Mouse (Mus musculus): Measurements from ENCODE around the gene Snrpa1. TPM values are rescaled to one million over a fixed set of nuclear protein-coding genes. Genes with fewer than 3 reads are reported as not detected.

The Snrpa1 gene
- polyA plus RNA-seq, 1 experiment from 2014 or later, result 144 TPM

DNA sequence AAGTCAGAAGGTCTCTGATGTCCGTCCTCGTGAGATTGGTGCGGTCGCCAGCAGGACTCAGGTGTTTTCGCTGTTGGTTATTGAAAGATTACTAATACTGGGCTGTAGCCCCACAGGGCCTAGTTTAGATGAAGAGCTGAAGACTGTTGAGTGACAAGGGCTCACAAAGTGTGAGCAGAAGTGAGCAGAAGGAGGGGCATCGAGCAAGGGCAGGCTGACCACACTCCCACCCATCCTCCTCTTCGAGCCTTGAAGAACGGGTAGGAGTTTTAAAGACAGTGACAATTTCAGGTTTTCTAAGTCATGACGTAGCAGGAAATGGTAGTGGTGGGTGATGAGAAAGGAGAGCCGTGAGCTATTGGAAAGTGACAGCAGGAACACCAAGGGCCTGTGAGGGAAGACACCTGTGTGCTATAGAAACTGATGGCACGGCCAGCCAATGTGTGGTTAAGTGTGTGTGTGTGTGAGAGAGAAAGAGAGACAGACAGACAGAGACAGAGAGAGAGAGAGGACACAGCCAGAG is 57.1 kb downstream of the Snrpa1 start:
- ATAC-seq (ENCODE audit: low FRiP score, low TSS enrichment) (no peak), DNase-seq (no peak)
- Histone ChIP-seq H3K4me2 (ENCODE audit: low read length) (no peak overlapping the region), H3K4me3 (replicated peaks; ENCODE audit: low read depth, low read length) (no peak overlapping the region), H3K36me3 (ENCODE audit: control insufficient read depth, insufficient read depth, low read length) (no peaks in the 10 kb centered on the region), H3K9me3 (ENCODE audit: control insufficient read depth, low read length) (no peaks in the 10 kb centered on the region), H3K27ac (replicated peaks; ENCODE audit: low read depth, low read length) (no peak overlapping the region), H3K9ac (replicated peaks; ENCODE audit: low read length) (0 out of 2 replicates have a peak overlapping the region, but pooled peaks have one; percentile 2), H3K27me3 (ENCODE audit: control insufficient read depth, insufficient read depth, low read length) (no peaks in the 10 kb centered on the region), H3K4me1 (ENCODE audit: control insufficient read depth, insufficient read depth, low read length) (peaks cover 25% of the 10 kb centered on the region; the same call in 1 of the 2 replicates)
- 82% methylated on average over 11 of the region's 11 CpGs for WGBS

DNA sequence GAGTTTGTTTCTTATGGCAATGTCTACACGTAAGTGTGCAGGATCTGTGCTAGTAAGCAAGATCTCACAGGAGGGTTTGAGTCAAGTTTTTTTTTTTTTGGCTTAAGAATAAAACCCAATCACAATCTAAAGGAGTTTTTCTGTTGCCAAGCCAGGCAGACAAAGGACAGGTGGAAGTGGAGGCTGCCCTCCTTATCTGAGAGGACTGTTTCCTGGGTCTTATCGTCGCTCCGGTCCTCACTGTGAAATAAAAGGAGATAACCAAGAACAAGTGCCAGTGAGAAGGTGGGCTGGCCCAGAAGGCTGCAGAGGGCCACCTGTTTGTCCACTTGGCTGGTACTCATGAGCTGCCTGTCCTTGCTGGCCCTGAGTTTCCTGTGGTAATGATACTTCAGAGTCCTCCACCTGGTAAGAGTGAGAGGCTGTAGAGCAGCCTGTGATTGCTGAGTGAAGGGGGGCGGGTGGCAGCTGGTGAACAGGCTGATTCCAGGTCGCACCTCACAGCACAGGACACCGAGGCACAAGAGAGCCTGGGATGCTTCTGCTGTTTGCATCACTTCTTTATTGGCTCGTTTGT is 58.2 kb downstream of the Snrpa1 start:
- H3K27me3 ChIP-seq (ENCODE audit: control insufficient read depth, insufficient read depth, low read length), result no peaks in the 10 kb centered on the region
- WGBS, result 82% methylated on average over 8 of the region's 8 CpGs
- no peaks in the 10 kb centered on the region for H3K9me3 ChIP-seq (ENCODE audit: control insufficient read depth, low read length)
- H3K4me1 ChIP-seq (ENCODE audit: control insufficient read depth, insufficient read depth, low read length), result peaks cover 24% of the 10 kb centered on the region; the same call in 1 of the 2 replicates
- no peak for ATAC-seq (ENCODE audit: low FRiP score, low TSS enrichment)
- H3K4me3 ChIP-seq (replicated peaks; ENCODE audit: low read depth, low read length), result no peak overlapping the region
- no peak overlapping the region for H3K4me2 ChIP-seq (ENCODE audit: low read length)
- no peak overlapping the region for H3K9ac ChIP-seq (replicated peaks; ENCODE audit: low read length)
- DNase-seq, result no peak
- H3K27ac ChIP-seq (replicated peaks; ENCODE audit: low read depth, low read length), result no peak overlapping the region
- H3K36me3 ChIP-seq (ENCODE audit: control insufficient read depth, insufficient read depth, low read length), result no peaks in the 10 kb centered on the region

DNA sequence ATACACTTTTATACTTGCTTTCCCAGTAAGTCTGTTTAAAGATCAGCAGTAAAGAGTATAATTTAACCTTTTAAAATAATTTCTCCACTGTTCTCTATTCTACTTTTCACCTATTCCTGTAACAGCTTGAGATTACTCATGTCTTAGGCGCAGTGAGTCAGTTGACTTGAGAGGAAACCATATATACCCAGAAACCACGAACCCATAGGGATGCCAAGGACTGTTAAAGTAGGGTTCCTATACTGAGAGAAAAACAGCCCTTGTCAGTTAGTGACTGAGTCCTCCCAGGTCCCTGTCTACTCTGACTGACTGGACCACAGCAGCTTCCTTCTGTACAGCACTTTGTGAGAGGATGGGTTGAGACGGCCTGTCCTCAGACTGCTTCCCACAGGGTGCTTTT is 59.2 kb downstream of the Snrpa1 start:
- 90% methylated on average over 3 of the region's 3 CpGs for WGBS
- H3K4me3 ChIP-seq (replicated peaks; ENCODE audit: low read depth, low read length), result no peak overlapping the region
- DNase-seq, result no peak
- H3K4me2 ChIP-seq (ENCODE audit: low read length), result no peak overlapping the region
- H3K9ac ChIP-seq (replicated peaks; ENCODE audit: low read length), result no peak overlapping the region
- no peaks in the 10 kb centered on the region for H3K36me3 ChIP-seq (ENCODE audit: control insufficient read depth, insufficient read depth, low read length)
- H3K27ac ChIP-seq (replicated peaks; ENCODE audit: low read depth, low read length), result no peak overlapping the region
- peaks cover 19% of the 10 kb centered on the region; the same call in 1 of the 2 replicates for H3K4me1 ChIP-seq (ENCODE audit: control insufficient read depth, insufficient read depth, low read length)
- no peak for ATAC-seq (ENCODE audit: low FRiP score, low TSS enrichment)
- no peaks in the 10 kb centered on the region for H3K9me3 ChIP-seq (ENCODE audit: control insufficient read depth, low read length)
- H3K27me3 ChIP-seq (ENCODE audit: control insufficient read depth, insufficient read depth, low read length), result no peaks in the 10 kb centered on the region

DNA sequence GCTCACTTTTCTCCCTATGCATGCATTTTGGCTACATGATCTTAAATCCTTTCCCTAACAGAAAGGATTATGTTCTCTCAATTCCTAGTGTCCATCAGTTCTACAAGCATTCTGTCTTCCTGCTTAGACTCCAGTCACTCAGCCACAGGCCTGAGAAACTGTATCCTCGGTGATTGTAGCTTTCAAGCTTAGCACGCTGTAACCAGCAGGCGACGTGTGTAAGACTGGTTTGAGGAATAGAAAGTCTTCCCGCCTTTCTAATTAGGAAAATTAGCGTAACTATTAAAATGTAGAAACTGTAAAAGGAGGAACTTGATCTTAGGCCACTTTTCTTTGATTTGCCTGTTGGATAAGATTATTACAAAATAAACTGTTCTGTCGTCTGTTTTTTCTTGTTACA is 60.0 kb downstream of the Snrpa1 start:
- no peak overlapping the region for H3K4me3 ChIP-seq (replicated peaks; ENCODE audit: low read depth, low read length)
- H3K27ac ChIP-seq (replicated peaks; ENCODE audit: low read depth, low read length), result no peak overlapping the region
- peaks cover 15% of the 10 kb centered on the region; the same call in 1 of the 2 replicates for H3K4me1 ChIP-seq (ENCODE audit: control insufficient read depth, insufficient read depth, low read length)
- no peak overlapping the region for H3K4me2 ChIP-seq (ENCODE audit: low read length)
- ATAC-seq (ENCODE audit: low FRiP score, low TSS enrichment), result no peak
- WGBS, result 74% methylated on average over 7 of the region's 7 CpGs
- no peaks in the 10 kb centered on the region for H3K9me3 ChIP-seq (ENCODE audit: control insufficient read depth, low read length)
- DNase-seq, result peak; percentile 20
- no peak overlapping the region for H3K9ac ChIP-seq (replicated peaks; ENCODE audit: low read length)
- H3K36me3 ChIP-seq (ENCODE audit: control insufficient read depth, insufficient read depth, low read length), result no peaks in the 10 kb centered on the region
- H3K27me3 ChIP-seq (ENCODE audit: control insufficient read depth, insufficient read depth, low read length), result no peaks in the 10 kb centered on the region

GRCm38 (mm10) chr7:66120139-66120538 is 61.3 kb downstream of the Snrpa1 start:
- no peak overlapping the region for H3K27ac ChIP-seq (replicated peaks; ENCODE audit: low read depth, low read length)

DNA sequence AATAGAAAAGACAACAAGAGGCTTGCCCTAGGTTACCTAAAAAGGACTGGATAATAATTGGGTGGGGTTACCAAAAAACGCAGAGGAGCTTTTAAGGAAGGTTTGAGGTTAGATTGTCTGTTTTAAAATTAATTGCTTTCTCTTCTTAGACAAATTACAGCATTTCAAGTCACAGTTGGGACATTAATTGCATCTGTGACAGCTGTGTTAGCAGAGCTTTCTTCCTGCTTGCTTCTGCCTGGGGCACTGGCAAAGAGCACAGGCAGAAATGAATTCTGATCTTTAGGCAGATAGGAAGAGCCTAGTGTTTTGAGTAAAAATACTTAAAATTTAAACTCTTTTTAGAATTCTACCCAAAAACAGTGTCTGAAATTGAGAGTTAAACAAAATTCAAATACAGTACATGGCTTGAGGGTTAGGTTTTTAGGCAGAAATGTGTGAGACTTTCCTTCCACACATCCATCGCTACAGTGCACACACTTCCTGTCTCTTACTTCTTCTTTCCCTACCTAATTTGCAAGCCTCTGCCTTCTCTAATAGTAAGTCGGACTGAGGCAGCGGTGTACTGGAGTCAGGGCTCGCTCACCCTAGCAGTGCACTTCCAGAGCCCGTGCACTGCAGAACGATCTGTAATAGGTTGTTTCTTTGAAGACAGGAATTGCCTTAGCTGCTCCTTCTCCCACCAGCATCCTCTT is 62.0 kb downstream of the Snrpa1 start:
- Histone ChIP-seq H3K36me3 (ENCODE audit: control insufficient read depth, insufficient read depth, low read length) (peaks cover 7% of the 10 kb centered on the region), H3K27me3 (ENCODE audit: control insufficient read depth, insufficient read depth, low read length) (no peaks in the 10 kb centered on the region), H3K9me3 (ENCODE audit: control insufficient read depth, low read length) (no peaks in the 10 kb centered on the region), H3K4me1 (ENCODE audit: control insufficient read depth, insufficient read depth, low read length) (peaks cover 18% of the 10 kb centered on the region; the same call in 1 of the 2 replicates), H3K4me3 (replicated peaks; ENCODE audit: low read depth, low read length) (no peak overlapping the region), H3K4me2 (ENCODE audit: low read length) (no peak overlapping the region), H3K27ac (replicated peaks; ENCODE audit: low read depth, low read length) (peak overlapping the region; percentile 52; the same call in 1 of the 2 replicates), H3K9ac (replicated peaks; ENCODE audit: low read length) (no peak overlapping the region)
- ATAC-seq (ENCODE audit: low FRiP score, low TSS enrichment) (no peak), DNase-seq (peak; percentile 19)
- WGBS, result 66% methylated on average over 7 of the region's 7 CpGs

More at GRCm38 (mm10) chr7:66120139-66120538, 61.3 kb downstream of the Snrpa1 start:
- ATAC-seq (ENCODE audit: low FRiP score, low TSS enrichment), result no peak
- H3K27me3 ChIP-seq (ENCODE audit: control insufficient read depth, insufficient read depth, low read length), result no peaks in the 10 kb centered on the region
- H3K9me3 ChIP-seq (ENCODE audit: control insufficient read depth, low read length), result no peaks in the 10 kb centered on the region
- DNase-seq, result no peak
- H3K4me2 ChIP-seq (ENCODE audit: low read length), result no peak overlapping the region
- 83% methylated on average over 1 of the region's 1 CpGs for WGBS
- no peak overlapping the region for H3K4me3 ChIP-seq (replicated peaks; ENCODE audit: low read depth, low read length)
- peaks cover under 1% of the 10 kb centered on the region; the same call in 1 of the 2 replicates for H3K36me3 ChIP-seq (ENCODE audit: control insufficient read depth, insufficient read depth, low read length)
- H3K4me1 ChIP-seq (ENCODE audit: control insufficient read depth, insufficient read depth, low read length), result peaks cover 18% of the 10 kb centered on the region; the same call in 1 of the 2 replicates
- H3K9ac ChIP-seq (replicated peaks; ENCODE audit: low read length), result no peak overlapping the region

Other genes starting within 250 kb of the Snrpa1 start
- gene Pcsk6, start 197.3 kb upstream of the Snrpa1 start, polyA plus RNA-seq (2014; fragmentation: Nextera tagmentation; extraction: Ambion mirVana), result 0.92 and 1.3 TPM in 2 replicates
- gene Gm45213, start 15.4 kb upstream of the Snrpa1 start, polyA plus RNA-seq (2014; fragmentation: Nextera tagmentation; extraction: Ambion mirVana), result not detected in 2 replicates
- gene Selenos, start 20.6 kb downstream of the Snrpa1 start, polyA plus RNA-seq (2014; fragmentation: Nextera tagmentation; extraction: Ambion mirVana), result 78.3 and 79.9 TPM in 2 replicates
- gene Chsy1, start 50.5 kb downstream of the Snrpa1 start, polyA plus RNA-seq (2014; fragmentation: Nextera tagmentation; extraction: Ambion mirVana), result 14.0 and 16.0 TPM in 2 replicates

Measured in midbrain, embryonic 14.5 days (tissue).